Mouse (Mus musculus): ENCODE measurements around the gene Vamp1. TPM values are rescaled to one million over a fixed set of nuclear protein-coding genes. Genes with fewer than 3 reads are reported as not detected.

Vamp1 gene
- polyA plus RNA-seq, 1 experiment from 2014 or later = 4.7 TPM

DNA sequence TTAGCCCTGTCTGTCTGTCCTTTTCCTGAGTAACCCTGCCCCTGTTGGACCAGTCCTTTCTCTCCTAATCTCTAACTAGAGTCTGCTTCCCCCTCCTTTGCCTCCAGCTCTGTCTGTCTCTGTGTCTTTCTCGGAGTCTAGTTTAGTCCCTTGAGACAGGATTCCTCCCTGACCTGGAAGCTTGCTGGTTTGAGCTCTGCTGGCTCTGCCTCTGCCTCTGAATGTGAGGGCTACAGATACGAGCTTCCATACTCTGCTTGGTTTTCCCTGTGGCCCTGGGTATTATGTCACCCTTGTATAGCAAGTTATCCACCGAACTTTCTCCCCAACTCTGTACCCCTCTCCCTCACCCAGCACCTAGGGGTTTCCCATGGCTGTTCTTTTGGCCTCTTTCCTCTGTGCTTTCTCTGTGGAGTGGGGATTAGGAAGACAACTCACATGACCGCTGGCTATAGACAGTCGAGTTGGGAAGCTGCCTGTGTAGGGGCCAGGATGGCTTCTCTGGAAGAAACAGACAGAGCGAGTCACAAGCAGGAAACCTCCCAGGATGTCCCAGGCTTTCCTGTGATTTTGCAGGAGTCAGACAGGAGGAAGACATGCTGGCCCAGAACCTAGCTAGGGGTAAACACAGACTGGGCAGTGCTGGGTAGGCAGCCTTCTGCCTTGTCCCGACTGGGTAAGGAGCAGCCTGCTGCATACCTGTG lies 18.6 kb downstream of the Vamp1 start:
- H3K4me3 ChIP-seq = no peak overlapping the region
- no peak for ATAC-seq (ENCODE audit: low FRiP score, low read depth)
- H3K27ac ChIP-seq (replicated peaks) = no peak overlapping the region
- H3K27me3 ChIP-seq = no peaks in the 10 kb centered on the region
- H3K36me3 ChIP-seq = no peaks in the 10 kb centered on the region
- H3K4me1 ChIP-seq = peaks cover 21% of the 10 kb centered on the region
- 66% methylated on average over 7 of the region's 7 CpGs for WGBS
- H3K4me2 ChIP-seq (replicated peaks) = no peak overlapping the region
- no peak overlapping the region; the same call in 1 of the 2 replicates for H3K9ac ChIP-seq (replicated peaks)
- no peaks in the 10 kb centered on the region for H3K9me3 ChIP-seq

GRCm38 (mm10) chr6:125234520-125234828 lies 19.1 kb downstream of the Vamp1 start:
- no peaks in the 10 kb centered on the region for H3K27me3 ChIP-seq
- no peaks in the 10 kb centered on the region for H3K36me3 ChIP-seq
- H3K27ac ChIP-seq (replicated peaks) = no peak overlapping the region
- no peak overlapping the region for H3K4me3 ChIP-seq
- H3K9ac ChIP-seq (replicated peaks) = no peak overlapping the region
- 75% methylated on average over 3 of the region's 5 CpGs for WGBS
- H3K4me1 ChIP-seq = peaks cover 21% of the 10 kb centered on the region
- no peaks in the 10 kb centered on the region for H3K9me3 ChIP-seq
- H3K4me2 ChIP-seq (replicated peaks) = no peak overlapping the region
- no peak for ATAC-seq (ENCODE audit: low FRiP score, low read depth)

- no peak for ATAC-seq (ENCODE audit: low FRiP score, low read depth)
- no peak overlapping the region for H3K4me3 ChIP-seq
- H3K4me2 ChIP-seq (replicated peaks) = no peak overlapping the region
- H3K36me3 ChIP-seq = no peaks in the 10 kb centered on the region
- 61% methylated on average over 6 of the region's 6 CpGs for WGBS
- no peaks in the 10 kb centered on the region for H3K9me3 ChIP-seq
- no peak overlapping the region for H3K27ac ChIP-seq (replicated peaks)
- H3K27me3 ChIP-seq = no peaks in the 10 kb centered on the region
- no peak overlapping the region for H3K9ac ChIP-seq (replicated peaks)
- peaks cover 17% of the 10 kb centered on the region for H3K4me1 ChIP-seq
These were observed 21.0 kb downstream of the Vamp1 start for GRCm38 (mm10) chr6:125236341-125236740.

GRCm38 (mm10) chr6:125236782-125237181 lies 21.4 kb downstream of the Vamp1 start, which contains the start of gene Cd27:
Gene Cd27, minus strand, starts transcription at chr6:125237010.
- Histone ChIP-seq H3K4me2 (replicated peaks) (no peak within 1 kb of the TSS), H3K4me3 (no peak within 1 kb of the TSS), H3K9ac (replicated peaks) (no peak within 1 kb of the TSS), H3K36me3 (no peaks in the 10 kb centered on the region), H3K27ac (replicated peaks) (no peak within 1 kb of the TSS), H3K4me1 (peaks cover 13% of the 10 kb centered on the region), H3K9me3 (no peaks in the 10 kb centered on the region), H3K27me3 (no peaks in the 10 kb centered on the region)
- 32% methylated on average over 6 of the region's 6 CpGs for WGBS
- no peak for ATAC-seq (ENCODE audit: low FRiP score, low read depth)

GRCm38 (mm10) chr6:125237421-125237820 lies 22.1 kb downstream of the Vamp1 start:
- WGBS = 92% methylated on average over 4 of the region's 4 CpGs

GRCm38 (mm10) chr6:125238396-125238795 lies 23.0 kb downstream of the Vamp1 start:
- 87% methylated on average over 6 of the region's 6 CpGs for WGBS
- no peak overlapping the region for H3K4me3 ChIP-seq
- no peaks in the 10 kb centered on the region for H3K27me3 ChIP-seq
- H3K9me3 ChIP-seq = no peaks in the 10 kb centered on the region
- H3K9ac ChIP-seq (replicated peaks) = no peak overlapping the region
- H3K4me1 ChIP-seq = peaks cover 7% of the 10 kb centered on the region; the same call in 1 of the 2 replicates
- no peak overlapping the region for H3K4me2 ChIP-seq (replicated peaks)
- no peak overlapping the region for H3K27ac ChIP-seq (replicated peaks)
- H3K36me3 ChIP-seq = no peaks in the 10 kb centered on the region
- no peak for ATAC-seq (ENCODE audit: low FRiP score, low read depth)

More at GRCm38 (mm10) chr6:125237421-125237820, 22.1 kb downstream of the Vamp1 start:
- Histone ChIP-seq H3K4me2 (replicated peaks) (no peak overlapping the region), H3K27ac (replicated peaks) (no peak overlapping the region), H3K27me3 (no peaks in the 10 kb centered on the region), H3K9ac (replicated peaks) (no peak overlapping the region), H3K9me3 (no peaks in the 10 kb centered on the region), H3K4me1 (peaks cover 7% of the 10 kb centered on the region; the same call in 1 of the 2 replicates), H3K4me3 (no peak overlapping the region), H3K36me3 (no peaks in the 10 kb centered on the region)
- no peak for ATAC-seq (ENCODE audit: low FRiP score, low read depth)

DNA sequence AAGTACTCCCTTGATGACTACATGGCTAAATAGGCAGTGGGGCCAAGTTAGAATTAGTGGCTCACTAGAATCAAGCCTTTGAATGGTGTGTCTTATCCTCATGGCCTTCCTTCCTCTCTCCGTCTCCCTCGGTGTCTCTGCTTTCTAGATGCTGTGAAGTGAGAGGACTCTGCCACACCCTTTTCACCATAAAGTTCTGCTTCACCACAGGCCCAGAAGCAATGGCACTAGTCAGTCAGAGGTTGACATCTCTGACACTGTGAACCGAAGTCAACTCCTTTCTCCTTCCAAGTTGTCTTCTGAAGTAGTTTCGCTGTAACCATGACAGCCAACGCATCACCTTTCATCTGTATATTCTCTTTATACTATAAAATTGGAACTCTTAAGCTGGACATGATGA lies 24.2 kb downstream of the Vamp1 start:
- Histone ChIP-seq H3K9me3 (no peaks in the 10 kb centered on the region), H3K4me3 (no peak overlapping the region), H3K4me1 (peaks cover 7% of the 10 kb centered on the region; the same call in 1 of the 2 replicates), H3K4me2 (replicated peaks) (no peak overlapping the region), H3K9ac (replicated peaks) (no peak overlapping the region), H3K27ac (replicated peaks) (no peak overlapping the region), H3K27me3 (no peaks in the 10 kb centered on the region), H3K36me3 (no peaks in the 10 kb centered on the region)
- 93% methylated on average over 5 of the region's 5 CpGs for WGBS
- ATAC-seq (ENCODE audit: low FRiP score, low read depth) = no peak

DNA sequence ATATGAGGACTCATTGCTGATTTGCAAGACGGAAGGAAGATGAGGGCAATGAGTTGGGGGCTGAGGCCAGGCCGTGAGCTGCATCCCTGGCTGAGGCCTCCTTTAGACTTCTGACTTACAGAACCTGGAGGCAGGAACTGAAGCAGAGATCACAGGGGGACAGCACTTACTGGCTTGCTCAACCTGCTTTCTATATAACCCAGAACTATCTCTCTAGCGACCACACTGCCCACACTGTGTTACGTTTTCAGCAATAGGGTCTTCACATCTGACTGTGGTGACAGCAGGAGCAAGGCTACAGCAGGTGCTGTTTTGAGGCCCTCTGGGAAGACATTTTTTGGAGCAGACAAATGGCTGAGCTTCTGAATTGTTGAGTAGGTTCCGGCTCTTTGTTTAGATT lies 25.3 kb downstream of the Vamp1 start:
- Histone ChIP-seq H3K4me2 (replicated peaks) (no peak overlapping the region), H3K27ac (replicated peaks) (no peak overlapping the region), H3K9me3 (no peaks in the 10 kb centered on the region), H3K4me1 (peaks cover 7% of the 10 kb centered on the region; the same call in 1 of the 2 replicates), H3K27me3 (no peaks in the 10 kb centered on the region), H3K4me3 (no peak overlapping the region), H3K36me3 (no peaks in the 10 kb centered on the region), H3K9ac (replicated peaks) (no peak overlapping the region)
- no peak for ATAC-seq (ENCODE audit: low FRiP score, low read depth)
- WGBS = 86% methylated on average over 5 of the region's 5 CpGs

DNA sequence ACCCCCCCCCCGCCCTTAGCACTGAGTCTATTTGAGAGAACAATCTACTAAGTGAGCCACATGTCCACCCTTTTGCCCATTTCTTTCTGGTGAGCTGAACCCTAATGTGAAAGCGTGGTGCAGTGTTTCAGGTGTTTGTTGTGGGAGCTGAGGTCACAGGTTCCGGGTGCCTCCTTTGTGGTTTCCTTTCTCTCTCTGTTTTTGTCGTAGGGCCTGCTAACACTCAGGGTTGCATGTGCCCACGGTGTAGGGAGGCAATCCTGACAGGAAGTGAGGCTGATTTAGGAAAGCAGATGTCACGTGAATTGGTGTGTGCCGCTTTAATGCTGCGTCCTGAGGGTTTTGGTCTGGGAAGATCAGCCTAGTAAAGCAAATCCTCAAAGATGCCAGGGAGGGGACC lies 26.2 kb downstream of the Vamp1 start:
- H3K4me3 ChIP-seq = no peak overlapping the region
- H3K27me3 ChIP-seq = no peaks in the 10 kb centered on the region
- no peaks in the 10 kb centered on the region for H3K9me3 ChIP-seq
- H3K4me2 ChIP-seq (replicated peaks) = no peak overlapping the region
- ATAC-seq (ENCODE audit: low FRiP score, low read depth) = no peak
- WGBS = 85% methylated on average over 8 of the region's 8 CpGs
- H3K36me3 ChIP-seq = no peaks in the 10 kb centered on the region
- H3K27ac ChIP-seq (replicated peaks) = no peak overlapping the region
- H3K4me1 ChIP-seq = peaks cover 2% of the 10 kb centered on the region; the same call in 1 of the 2 replicates
- no peak overlapping the region for H3K9ac ChIP-seq (replicated peaks)

DNA sequence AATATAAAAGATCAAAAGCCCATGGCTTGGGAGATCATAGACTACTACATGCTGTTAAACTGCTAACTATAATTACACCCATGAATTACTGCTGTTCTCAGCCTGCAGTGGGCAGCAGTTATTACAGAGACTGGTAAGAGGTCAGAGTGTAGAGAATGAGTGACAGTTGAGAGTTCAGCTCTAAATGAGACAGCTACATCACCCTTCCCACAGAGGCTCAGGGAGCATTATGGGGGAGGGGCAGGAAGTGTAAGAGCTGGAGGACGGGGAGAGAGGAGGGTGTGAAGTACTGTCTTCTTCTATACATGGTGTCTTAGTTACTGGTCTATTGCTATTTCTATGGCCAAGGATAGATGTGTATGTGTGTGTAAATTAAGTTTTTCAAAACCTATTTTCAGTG lies 29.2 kb downstream of the Vamp1 start:
- Histone ChIP-seq H3K9ac (replicated peaks) (no peak overlapping the region), H3K27me3 (no peaks in the 10 kb centered on the region), H3K27ac (replicated peaks) (no peak overlapping the region), H3K36me3 (no peaks in the 10 kb centered on the region), H3K4me1 (no peaks in the 10 kb centered on the region), H3K4me3 (no peak overlapping the region), H3K4me2 (replicated peaks) (no peak overlapping the region), H3K9me3 (no peaks in the 10 kb centered on the region)
- WGBS = 56% methylated on average over 1 of the region's 1 CpGs
- no peak for ATAC-seq (ENCODE audit: low FRiP score, low read depth)

DNA sequence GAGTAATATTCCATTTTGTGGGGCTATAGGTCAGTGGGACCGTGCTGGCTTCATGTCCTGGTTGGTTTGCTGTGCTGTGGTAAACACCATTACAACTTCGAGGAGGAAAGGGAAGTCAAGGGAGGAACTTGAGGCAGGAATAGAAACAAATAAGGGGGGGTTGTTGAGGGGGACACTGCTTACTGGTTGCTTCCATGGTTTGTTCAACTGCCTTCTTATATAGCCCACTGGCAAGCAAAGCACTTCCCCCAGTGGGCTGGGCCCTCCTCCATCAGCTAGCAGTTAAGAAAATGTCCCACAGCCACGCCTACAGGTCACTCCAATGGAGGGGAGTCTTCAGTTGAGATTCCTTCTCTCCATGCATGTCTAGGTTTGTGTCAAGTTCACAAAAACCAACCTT lies 36.9 kb downstream of the Vamp1 start:
- Histone ChIP-seq H3K4me3 (no peak overlapping the region), H3K4me1 (no peaks in the 10 kb centered on the region), H3K36me3 (no peaks in the 10 kb centered on the region), H3K27ac (replicated peaks) (no peak overlapping the region), H3K27me3 (no peaks in the 10 kb centered on the region), H3K9me3 (no peaks in the 10 kb centered on the region), H3K9ac (replicated peaks) (no peak overlapping the region), H3K4me2 (replicated peaks) (no peak overlapping the region)
- no peak for ATAC-seq (ENCODE audit: low FRiP score, low read depth)
- WGBS = 90% methylated on average over 3 of the region's 3 CpGs

DNA sequence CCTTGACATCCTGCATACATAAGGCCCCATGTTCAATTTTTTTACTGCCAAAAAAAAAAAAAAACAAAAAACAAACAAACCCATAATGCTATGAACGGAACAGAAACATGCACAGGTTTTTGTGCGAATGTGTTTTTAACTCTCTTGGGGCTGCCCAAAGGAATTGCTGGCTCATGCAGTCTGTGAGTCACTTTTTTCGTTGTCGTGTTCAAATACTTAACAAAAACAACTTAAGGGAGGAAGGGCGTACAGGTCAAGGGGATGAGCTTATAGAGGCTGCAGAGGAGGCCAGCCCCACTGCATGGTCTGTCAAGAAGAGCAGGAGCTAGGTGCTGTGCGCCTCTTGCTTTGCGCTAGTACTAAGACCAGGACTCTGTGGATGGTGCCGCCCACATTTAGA lies 37.4 kb downstream of the Vamp1 start:
- no peak overlapping the region for H3K4me3 ChIP-seq
- no peaks in the 10 kb centered on the region for H3K36me3 ChIP-seq
- no peaks in the 10 kb centered on the region for H3K9me3 ChIP-seq
- no peak overlapping the region for H3K27ac ChIP-seq (replicated peaks)
- ATAC-seq (ENCODE audit: low FRiP score, low read depth) = no peak
- no peaks in the 10 kb centered on the region for H3K27me3 ChIP-seq
- H3K4me2 ChIP-seq (replicated peaks) = no peak overlapping the region
- H3K9ac ChIP-seq (replicated peaks) = no peak overlapping the region
- 93% methylated on average over 8 of the region's 8 CpGs for WGBS
- no peaks in the 10 kb centered on the region for H3K4me1 ChIP-seq

Measured in midbrain, embryonic 12.5 days (tissue).